Comparison of ENCODE assay signal across 14 mouse cellular contexts in the genomic region with DNA sequence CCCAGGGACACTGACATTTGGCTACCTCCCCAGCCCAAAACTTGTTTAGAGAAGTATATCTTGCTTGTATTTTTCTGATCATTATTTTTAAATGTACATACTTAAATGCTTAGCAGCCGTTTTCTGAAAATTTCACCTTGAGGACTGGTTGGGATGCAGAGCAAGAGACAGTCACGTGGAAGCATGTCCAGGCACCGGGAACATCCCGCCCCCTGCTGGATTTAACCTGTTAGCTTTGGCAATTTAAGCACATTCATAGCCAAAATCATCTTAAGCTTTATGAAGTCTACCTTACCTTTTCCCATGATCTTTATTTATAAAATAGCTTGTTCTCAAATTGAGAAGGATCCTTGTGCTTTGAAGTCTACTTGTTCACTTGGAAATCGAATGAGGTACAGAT. TPM values are rescaled to one million over a fixed set of nuclear protein-coding genes. Genes with fewer than 3 reads are reported as not detected.
DNase-seq lines count a peak whose midpoint lies in the region; ATAC-seq and TF ChIP-seq lines count a peak whose summit lies in the region.
"Had no signal": no experiment of that assay in that cellular context is flagged by ENCODE, and none has a peak within 500 bp of the region (broad histone marks: within the 10 kb centered on the region; RNA-seq: fewer than 3 reads in every experiment).

No protein-coding gene starts in this region.

- no peaks in the 10 kb centered on the region for H3K27me3 ChIP-seq in kidney, postnatal 0 days (ENCODE audit: insufficient read depth, low read length)
- no peaks in the 10 kb centered on the region for H3K27me3 ChIP-seq in kidney, embryonic 15.5 days
- H3K27me3 ChIP-seq in lung, postnatal 0 days (replicated peaks; ENCODE audit: insufficient read depth, low read length), result no peaks in the 10 kb centered on the region
- H3K27me3 ChIP-seq in small intestine, adult 2 months (ENCODE audit: control insufficient read depth, insufficient read depth, low read length), result no peaks in the 10 kb centered on the region
- H3K27me3 ChIP-seq: limb, embryonic 12.5 days had no signal

- no peak overlapping the region for H3K27ac ChIP-seq in kidney, postnatal 0 days
- no peak overlapping the region for H3K27ac ChIP-seq in kidney, embryonic 15.5 days
- no peak overlapping the region for H3K27ac ChIP-seq in lung, postnatal 0 days (ENCODE audit: low read length)
- H3K27ac ChIP-seq in small intestine, adult 2 months (ENCODE audit: insufficient read depth, low read depth, low read length), result no peak overlapping the region
- H3K27ac ChIP-seq: embryonic facial prominence, embryonic 10.5 days; limb, embryonic 12.5 days had no signal

- no peak for ATAC-seq in kidney, postnatal 0 days (replicated peaks; ENCODE audit: low FRiP score, low read depth)
- ATAC-seq in kidney, embryonic 15.5 days (replicated peaks; ENCODE audit: low FRiP score), result no peak
- ATAC-seq in lung, postnatal 0 days, result no peak

- peaks cover 5% of the 10 kb centered on the region; the same call in 1 of the 2 replicates for H3K36me3 ChIP-seq in kidney, postnatal 0 days (ENCODE audit: insufficient read depth, low read length)
- H3K36me3 ChIP-seq in kidney, embryonic 15.5 days, result peaks cover 35% of the 10 kb centered on the region
- no peaks in the 10 kb centered on the region for H3K36me3 ChIP-seq in lung, postnatal 0 days (ENCODE audit: insufficient read depth, low read length)
- peaks cover 15% of the 10 kb centered on the region for H3K36me3 ChIP-seq in small intestine, adult 2 months (ENCODE audit: control insufficient read depth, insufficient read depth, low read length)

- no peak for TF ChIP-seq POLR2A in small intestine, adult 2 months (IDR thresholded peaks at IDR 0.05; ENCODE audit: low read depth, low read length)

- H3K4me1 ChIP-seq in kidney, postnatal 0 days (replicated peaks; ENCODE audit: insufficient read depth, low read length), result 0 out of 2 replicates have a peak, but pooled peaks cover 4% of the 10 kb centered on the region
- peaks cover 11% of the 10 kb centered on the region for H3K4me1 ChIP-seq in kidney, embryonic 15.5 days
- H3K4me1 ChIP-seq in lung, postnatal 0 days (ENCODE audit: insufficient read depth, low read depth, low read length), result no peaks in the 10 kb centered on the region
- H3K4me1 ChIP-seq in small intestine, adult 2 months (ENCODE audit: control insufficient read depth, insufficient read depth, insufficient read length, low read length), result no peaks in the 10 kb centered on the region
- H3K4me1 ChIP-seq: limb, embryonic 12.5 days had no signal

- peak; percentile 53 for TF ChIP-seq CTCF in kidney, postnatal 0 days (IDR thresholded peaks at IDR 0.05; ENCODE audit: low read depth)
- peak; percentile 41 for TF ChIP-seq CTCF in lung, postnatal 0 days (IDR thresholded peaks at IDR 0.05)
- peak; percentile 30; the same call in 1 of the 2 replicates for TF ChIP-seq CTCF in small intestine, adult 2 months (IDR thresholded peaks at IDR 0.05; ENCODE audit: extremely low read depth, insufficient read length, insufficient replicate concordance, low read depth, low read length)

- no peak for TF ChIP-seq EP300 in lung, postnatal 0 days (IDR thresholded peaks at IDR 0.05)

- H3K9me3 ChIP-seq in kidney, postnatal 0 days (replicated peaks; ENCODE audit: low read length), result no peaks in the 10 kb centered on the region
- H3K9me3 ChIP-seq in kidney, embryonic 15.5 days (replicated peaks), result no peaks in the 10 kb centered on the region
- H3K9me3 ChIP-seq in lung, postnatal 0 days (ENCODE audit: low read length), result no peaks in the 10 kb centered on the region
- H3K9me3 ChIP-seq: embryonic facial prominence, embryonic 10.5 days; limb, embryonic 12.5 days had no signal

- DNase-seq in adrenal gland, postnatal 25 days, result peak; percentile 21
- DNase-seq in adrenal gland, adult 2 months, result no peak
- no peak for DNase-seq in kidney, postnatal 0 days (ENCODE audit: low spot score)
- no peak for DNase-seq in lung, postnatal 0 days (ENCODE audit: low spot score)
- DNase-seq in lung, postnatal 14 days, result no peak
- no peak for DNase-seq in adipocyte (ENCODE audit: low spot score)
- DNase-seq: cerebellum, adult 9-11 months; heart, adult 18-20 months; heart, postnatal 4 days; thymus, adult 18-20 months had no signal

- no peak overlapping the region for H3K4me2 ChIP-seq in kidney, postnatal 0 days (ENCODE audit: low read length)
- H3K4me2 ChIP-seq in kidney, embryonic 15.5 days, result no peak overlapping the region
- no peak overlapping the region for H3K4me2 ChIP-seq in lung, postnatal 0 days (replicated peaks; ENCODE audit: low read depth, low read length)
- H3K4me2 ChIP-seq: limb, embryonic 12.5 days had no signal

- no peak overlapping the region for H3K4me3 ChIP-seq in kidney, postnatal 0 days (replicated peaks; ENCODE audit: low read depth, low read length)
- H3K4me3 ChIP-seq in kidney, embryonic 15.5 days (replicated peaks), result no peak overlapping the region
- H3K4me3 ChIP-seq in lung, postnatal 0 days (ENCODE audit: low read depth, low read length), result no peak overlapping the region
- no peak overlapping the region for H3K4me3 ChIP-seq in small intestine, adult 2 months (ENCODE audit: low read depth, low read length)
- H3K4me3 ChIP-seq: embryonic facial prominence, embryonic 10.5 days; limb, embryonic 12.5 days had no signal

- WGBS in kidney, postnatal 0 days, result 75% methylated on average over 5 of the region's 5 CpGs
- 80% methylated on average over 5 of the region's 5 CpGs for WGBS in kidney, embryonic 15.5 days
- WGBS in lung, postnatal 0 days, result 77% methylated on average over 5 of the region's 5 CpGs
- whole genome bisulfite sequencing in small intestine, adult 2 months, result 66% methylated on average over 5 of the region's 5 CpGs

- no peak overlapping the region for H3K9ac ChIP-seq in kidney, postnatal 0 days (ENCODE audit: low read depth, low read length)
- no peak overlapping the region for H3K9ac ChIP-seq in kidney, embryonic 15.5 days
- H3K9ac ChIP-seq in lung, postnatal 0 days (replicated peaks; ENCODE audit: low read depth), result no peak overlapping the region
- H3K9ac ChIP-seq: limb, embryonic 12.5 days had no signal

RNA-seq across cellular contexts. Expression of gene Zc3h15, which starts 25.8 kb away (rescaled TPM):
- 102 and 127 TPM in 2 replicates for total RNA-seq in adrenal gland, postnatal 25 days (2021)
- 100 to 1,000 TPM in 1 of 2 experiments, 10 to 100 TPM in 1; 78.7 to 115 TPM for total RNA-seq in adrenal gland, adult 2 months (2021)
- polyA plus RNA-seq in adrenal gland, adult 2 months (2012; rRNA removed), result 6.6 and 12.7 TPM in 2 replicates
- polyA plus RNA-seq in kidney, postnatal 0 days (2015; fragmentation: Nextera tagmentation; extraction: Ambion mirVana), result 158 and 160 TPM in 2 replicates
- 135 and 160 TPM in 2 replicates for polyA plus RNA-seq in kidney, embryonic 15.5 days (2015; fragmentation: Nextera tagmentation; extraction: Ambion mirVana)
- 79.2 and 80.5 TPM in 2 replicates for polyA plus RNA-seq in lung, postnatal 0 days (2015; fragmentation: Nextera tagmentation; extraction: Ambion mirVana)
- 3.0 and 4.1 TPM in 2 replicates for polyA plus RNA-seq in small intestine, adult 2 months (2012; rRNA removed)

RNA-seq across cellular contexts. Expression of gene Itgav, which starts 54.2 kb away (rescaled TPM):
- total RNA-seq in adrenal gland, postnatal 25 days (2021), result 107 and 124 TPM in 2 replicates
- 100 to 1,000 TPM; 127 to 133 TPM for total RNA-seq in adrenal gland, adult 2 months (2021)
- 196 and 209 TPM in 2 replicates for polyA plus RNA-seq in adrenal gland, adult 2 months (2012; rRNA removed)
- polyA plus RNA-seq in kidney, postnatal 0 days (2015; fragmentation: Nextera tagmentation; extraction: Ambion mirVana), result 164 and 165 TPM in 2 replicates
- 101 and 105 TPM in 2 replicates for polyA plus RNA-seq in kidney, embryonic 15.5 days (2015; fragmentation: Nextera tagmentation; extraction: Ambion mirVana)
- polyA plus RNA-seq in lung, postnatal 0 days (2015; fragmentation: Nextera tagmentation; extraction: Ambion mirVana), result 90.8 and 94.5 TPM in 2 replicates
- 36.1 and 43.9 TPM in 2 replicates for polyA plus RNA-seq in small intestine, adult 2 months (2012; rRNA removed)
